ENCODE assay signal across 26 mouse cellular contexts in the genomic region with DNA sequence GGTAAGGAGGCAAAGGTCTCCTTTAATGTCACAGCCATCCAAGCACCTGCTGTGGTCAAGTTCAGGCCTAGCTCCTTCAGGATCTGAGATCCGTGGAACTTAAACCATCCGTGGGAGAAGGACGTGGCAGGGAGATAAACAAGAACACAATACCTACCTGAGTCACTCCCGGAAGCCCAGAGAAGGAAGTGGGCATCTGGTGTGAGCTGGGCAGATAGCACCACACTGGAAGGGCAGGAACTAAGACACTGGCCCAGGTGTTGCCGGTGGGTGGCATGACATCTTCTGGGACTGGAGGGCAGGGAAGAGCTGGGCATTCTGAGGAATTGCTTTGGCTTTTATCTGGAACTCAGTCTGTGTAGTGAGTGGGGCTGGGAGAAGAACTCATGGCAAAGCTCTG. TPM values are rescaled to one million over a fixed set of nuclear protein-coding genes. Genes with fewer than 3 reads are reported as not detected.
"Had no signal": no experiment of that assay in that cellular context is flagged by ENCODE, and none has a peak within 500 bp of the region (broad histone marks: within the 10 kb centered on the region; RNA-seq: fewer than 3 reads in every experiment).

No protein-coding gene starts in this region.

- H3K36me3 ChIP-seq: liver, embryonic 13.5 days; stomach, embryonic 15.5 days had no signal

- H3K4me3 ChIP-seq: layer of hippocampus, adult 2 months; left cerebral cortex, adult 2 months; liver, embryonic 13.5 days; stomach, embryonic 15.5 days had no signal

- H3K27me3 ChIP-seq: liver, embryonic 13.5 days; stomach, embryonic 15.5 days had no signal

- H3K9me3 ChIP-seq: liver, embryonic 13.5 days; stomach, embryonic 15.5 days had no signal

- H3K4me2 ChIP-seq: liver, embryonic 13.5 days; midbrain, embryonic 11.5 days; stomach, embryonic 15.5 days had no signal

- H3K9ac ChIP-seq: liver, embryonic 13.5 days; stomach, embryonic 15.5 days had no signal

- DNase-seq: kidney, adult 11 months; kidney, adult 9 months; kidney, postnatal 25 days; layer of hippocampus, adult 9-11 months; layer of hippocampus, postnatal 36 days; liver, embryonic 13.5 days; lung, adult 2 months; midbrain, embryonic 14.5 days; right cerebral cortex, adult 18-20 months; right cerebral cortex, postnatal 14 days; right cerebral cortex, postnatal 4 days; spleen, adult 18-20 months; thymus, adult 2 months; thymus, postnatal 14 days had no signal

- H3K27ac ChIP-seq: layer of hippocampus, adult 2 months; left cerebral cortex, adult 2 months; liver, embryonic 13.5 days; macrophage; stomach, embryonic 15.5 days had no signal

RNA-seq across cellular contexts. Expression of gene Kcnk16, which starts 45.7 kb away (rescaled TPM):
- polyA plus RNA-seq: kidney, embryonic 16.5 days; limb, embryonic 11.5 days; limb, embryonic 14.5 days; liver, adult 2 months; lung, adult 2 months; macrophage; midbrain, embryonic 11.5 days; midbrain, embryonic 14.5 days; midbrain, postnatal 0 days; neural tube, embryonic 11.5 days; neural tube, embryonic 14.5 days had no signal
